Mouse (Mus musculus) cerebellum, postnatal 25 days (tissue): ENCODE results near the gene Mapkap1.

Experiments
- DNase-seq, 2 experiments: peaks; one replicate each; pipeline ENCODE4 v3.0.0; 2021; ENCODE audit warnings: mixed read lengths in 2 of 2

Mapkap1 gene

GRCm38 (mm10) chr2:34638955-34639650 is 232.5 kb downstream of the Mapkap1 start:
- DNase-seq = peak; percentile 92 to 95

- DNase-seq = no peak
Measured at GRCm38 (mm10) chr2:34639725-34640124, 233.2 kb downstream of the Mapkap1 start.

- no peak for DNase-seq
Measured at GRCm38 (mm10) chr2:34642351-34642750, 235.8 kb downstream of the Mapkap1 start.

- DNase-seq = peak in 1 of 2 experiments; percentile 32
Measured at GRCm38 (mm10) chr2:34644571-34645526, 238.3 kb downstream of the Mapkap1 start.

- peak in 1 of 2 experiments; percentile 58 for DNase-seq
Measured at GRCm38 (mm10) chr2:34645851-34646540, 239.4 kb downstream of the Mapkap1 start.

- DNase-seq = no peak
Measured at GRCm38 (mm10) chr2:34646541-34646865, 239.9 kb downstream of the Mapkap1 start.

- DNase-seq = no peak
Measured at GRCm38 (mm10) chr2:34647410-34647809, 240.8 kb downstream of the Mapkap1 start.

- no peak for DNase-seq
Measured at GRCm38 (mm10) chr2:34667820-34668219, 261.2 kb downstream of the Mapkap1 start.

- peak in 1 of 2 experiments; percentile 23 for DNase-seq
Measured at GRCm38 (mm10) chr2:34668440-34669191, 262.0 kb downstream of the Mapkap1 start.

- no peak for DNase-seq
Measured at GRCm38 (mm10) chr2:34669203-34669746, 262.7 kb downstream of the Mapkap1 start.

GRCm38 (mm10) chr2:34670470-34670869 is 263.9 kb downstream of the Mapkap1 start:
- DNase-seq = no peak

GRCm38 (mm10) chr2:34671385-34672026 is 264.9 kb downstream of the Mapkap1 start:
- DNase-seq = peak; percentile 55 to 69

GRCm38 (mm10) chr2:34673846-34674245 is 267.3 kb downstream of the Mapkap1 start:
- DNase-seq = peak; percentile 68 to 76
